Mouse (Mus musculus) myocyte (in vitro differentiated cells): Measurements from ENCODE around the gene Olfr56.

Experiments used
- CEBPB ChIP-seq: IDR thresholded peaks from 2 replicates; pipeline ENCODE4 v1.6.1; 2011; ENCODE audit warnings: mild to moderate bottlenecking, moderate library complexity; ENCODE audit not compliant: poor library complexity, insufficient read depth, severe bottlenecking
- E2F4 ChIP-seq: IDR thresholded peaks from one replicate; pipeline ENCODE4 v1.6.1; 2011; ENCODE audit warnings: mild to moderate bottlenecking, control low read depth, moderate library complexity; ENCODE audit not compliant: insufficient read depth
- MYOD1 ChIP-seq, 3 experiments: IDR thresholded peaks; one replicate each; pipeline ENCODE4 v1.6.1; 2011; ENCODE audit warnings: control low read depth in 2 of 3, low read depth in 2 of 3, mild to moderate bottlenecking in 2 of 3, moderate library complexity in 1 of 3; ENCODE audit not compliant: insufficient read length in 2 of 3, control insufficient read depth in 1 of 3
- MYOG ChIP-seq, 3 experiments: IDR thresholded peaks; one replicate each; pipeline ENCODE4 v1.6.1; 2011; ENCODE audit warnings: control low read depth in 2 of 3, low read depth in 2 of 3, mild to moderate bottlenecking in 2 of 3; ENCODE audit not compliant: insufficient read length in 2 of 3, control insufficient read depth in 1 of 3, insufficient read depth in 1 of 3
- POLR2A ChIP-seq: IDR thresholded peaks from one replicate; pipeline ENCODE4 v1.6.1; 2011; ENCODE audit warnings: low read depth, mild to moderate bottlenecking, control low read depth, moderate library complexity; ENCODE audit not compliant: insufficient read length
- POLR2AphosphoS2 ChIP-seq: IDR thresholded peaks from one replicate; pipeline ENCODE4 v1.6.1; 2011; ENCODE audit warnings: low read depth, control low read depth; ENCODE audit not compliant: insufficient read length
- REST ChIP-seq: IDR thresholded peaks from one replicate; pipeline ENCODE4 v1.6.1; 2011; ENCODE audit warnings: mild to moderate bottlenecking, control low read depth, moderate library complexity; ENCODE audit not compliant: insufficient read depth, insufficient read length
- TCF12 ChIP-seq: IDR thresholded peaks from one replicate; pipeline ENCODE4 v1.6.1; 2011; ENCODE audit warnings: mild to moderate bottlenecking, control low read depth; ENCODE audit not compliant: poor library complexity, insufficient read depth, severe bottlenecking
- TCF3 ChIP-seq: IDR thresholded peaks from one replicate; pipeline ENCODE4 v1.6.1; 2011; ENCODE audit warnings: low read depth, control low read depth; ENCODE audit not compliant: insufficient read length

DNA sequence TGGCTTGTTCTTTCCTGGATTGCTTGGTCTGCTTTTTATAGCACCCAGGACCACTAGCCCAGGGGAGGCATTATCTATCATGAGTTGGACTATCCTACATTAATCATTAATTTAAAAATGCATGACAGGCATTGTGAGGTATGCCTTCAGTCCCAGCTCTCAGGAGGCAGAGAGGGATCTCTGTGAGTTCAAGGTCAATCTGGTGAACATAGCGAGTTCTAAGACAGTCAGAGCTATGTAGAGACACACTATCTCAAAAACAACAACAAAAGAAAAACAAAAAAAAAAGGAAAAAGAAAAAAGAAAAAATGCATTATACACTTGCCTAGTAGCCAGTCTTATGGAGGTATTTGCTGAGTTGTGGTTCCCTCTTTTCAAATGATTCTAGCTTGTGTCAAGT is 105.7 kb downstream of the Olfr56 start:
- TF ChIP-seq CEBPB (no peak), POLR2AphosphoS2 (no peak), POLR2A (no peak), TCF12 (no peak), TCF3 (no peak), MYOG (IDR thresholded peaks at IDR 0.05; ENCODE audit: control insufficient read depth in 1 of 3, insufficient read depth in 1 of 3, insufficient read length in 2 of 3, low read depth in 2 of 3) (no peak), MYOD1 (IDR thresholded peaks at IDR 0.05; ENCODE audit: control insufficient read depth in 1 of 3, insufficient read length in 2 of 3, low read depth in 2 of 3) (no peak), E2F4 (no peak), REST (no peak)
